Mouse (Mus musculus) ES-Bruce4 (cell line): Measurements from ENCODE around the gene Grid2. TPM values are rescaled to one million over a fixed set of nuclear protein-coding genes. Genes with fewer than 3 reads are reported as not detected.

Source experiments
- H3K27ac ChIP-seq: 2 replicates; pipeline ENCODE4 v1.5.1; 2012; ENCODE audit warnings: low read length, inconsistent platforms; ENCODE audit not compliant: insufficient read depth
- H3K27me3 ChIP-seq: 2 replicates; pipeline ENCODE4 v1.6.1; 2012; ENCODE audit warnings: mild to moderate bottlenecking, low read length, inconsistent platforms; ENCODE audit not compliant: control insufficient read depth, poor library complexity, insufficient read depth, severe bottlenecking
- H3K36me3 ChIP-seq: 2 replicates; pipeline ENCODE4 v1.6.1; 2012; ENCODE audit warnings: inconsistent platforms, mild to moderate bottlenecking, low read length, moderate library complexity; ENCODE audit not compliant: control insufficient read depth, poor library complexity, insufficient read depth, severe bottlenecking
- H3K4me1 ChIP-seq: one replicate; pipeline ENCODE4 v1.8.1; 2011; ENCODE audit warnings: low read length; ENCODE audit not compliant: control insufficient read depth, insufficient read depth
- H3K4me3 ChIP-seq: 2 replicates; pipeline ENCODE4 v1.5.1; 2011; ENCODE audit warnings: low read depth, mild to moderate bottlenecking, low read length
- H3K9ac ChIP-seq: 2 replicates; pipeline ENCODE4 v1.6.1; 2012; ENCODE audit warnings: low read depth, mild to moderate bottlenecking, inconsistent platforms; ENCODE audit not compliant: poor library complexity, severe bottlenecking
- H3K9me3 ChIP-seq: replicated peaks from 2 replicates; pipeline ENCODE4 v1.6.1; 2012; ENCODE audit warnings: mild to moderate bottlenecking, low read length, inconsistent platforms; ENCODE audit not compliant: control insufficient read depth, poor library complexity, insufficient read depth, severe bottlenecking
- CTCF ChIP-seq: IDR thresholded peaks from one replicate; pipeline ENCODE4 v1.8.1; 2011; ENCODE audit warnings: low read depth, low read length
- EP300 ChIP-seq: IDR thresholded peaks from 2 replicates; pipeline ENCODE4 v1.6.1; 2011; ENCODE audit warnings: low read depth, low read length; ENCODE audit not compliant: insufficient read depth
- POLR2A ChIP-seq: IDR thresholded peaks from one replicate; pipeline ENCODE4 v1.8.1; 2011; ENCODE audit warnings: low read length; ENCODE audit not compliant: insufficient read depth
- polyA plus RNA-seq: library from polyadenylated mRNA; stranded (reverse); fragments of >200 nt; gene quantifications from 2 replicates; pipeline ENCODE4 v1.2.4, GENCODE M21; 2011; ENCODE audit warnings: low read depth; ENCODE audit not compliant: missing spikeins, insufficient read depth, insufficient read length

The Grid2 gene
- polyA plus RNA-seq, 1 experiment, result 0.15 TPM

DNA sequence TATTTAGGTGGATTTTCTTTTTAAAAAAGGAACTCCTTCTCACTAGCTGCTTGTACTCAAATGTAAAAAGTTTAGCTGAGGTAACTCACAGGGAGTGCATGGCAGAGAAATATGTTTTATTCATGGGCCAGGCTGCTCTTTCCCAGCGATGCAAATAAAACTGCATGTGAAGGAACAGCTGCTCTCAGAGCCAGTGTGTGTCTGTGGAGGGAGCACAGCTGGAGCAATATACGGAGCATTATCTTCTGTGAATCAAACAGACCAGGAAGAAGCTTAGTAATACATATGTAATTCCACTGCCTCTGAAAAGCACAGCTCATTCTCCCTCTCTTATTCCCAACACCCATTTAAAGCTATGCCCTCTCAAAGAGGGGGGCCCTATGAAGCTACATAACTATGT lies 607.0 kb downstream of the Grid2 start:
- no peak overlapping the region for H3K4me3 ChIP-seq
- no peaks in the 10 kb centered on the region for H3K36me3 ChIP-seq
- no peak overlapping the region for H3K27ac ChIP-seq
- no peaks in the 10 kb centered on the region for H3K9me3 ChIP-seq
- no peaks in the 10 kb centered on the region for H3K4me1 ChIP-seq
- no peaks in the 10 kb centered on the region for H3K27me3 ChIP-seq
- no peak overlapping the region for H3K9ac ChIP-seq
- no peak for TF ChIP-seq EP300
- TF ChIP-seq POLR2A, result no peak
- TF ChIP-seq CTCF, result no peak

DNA sequence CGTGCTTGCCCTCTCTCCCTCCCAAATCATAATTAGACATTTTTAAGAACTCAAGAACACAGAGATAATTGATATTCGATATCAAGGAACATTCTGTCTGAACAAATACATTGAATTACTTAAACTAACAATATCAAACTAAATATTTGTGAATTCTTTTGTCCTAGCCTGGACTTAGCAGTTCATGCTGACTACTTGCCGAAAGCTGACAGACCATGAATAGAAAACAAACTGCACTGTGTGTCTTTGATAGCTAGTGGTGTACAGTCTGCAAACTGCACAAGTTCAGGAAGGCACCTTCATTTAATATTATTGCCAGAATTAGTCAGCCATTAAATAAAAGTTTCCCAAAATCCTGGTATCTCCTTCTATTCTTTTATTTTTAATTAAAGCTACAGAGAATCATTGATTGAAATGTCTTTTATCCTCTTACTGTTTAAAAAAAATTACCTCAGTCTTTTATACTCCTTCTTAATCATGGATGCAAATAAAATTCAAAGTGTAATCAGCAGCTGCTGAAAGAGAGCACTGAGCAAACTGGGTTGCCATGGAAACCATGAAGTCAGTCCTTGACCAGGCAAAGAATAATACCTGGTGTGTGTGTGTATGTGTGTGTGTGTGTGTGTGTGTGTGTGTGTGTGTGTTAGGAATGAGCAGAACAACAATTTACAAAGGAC lies 621.5 kb downstream of the Grid2 start:
- Histone ChIP-seq H3K27ac (no peak overlapping the region), H3K9me3 (no peaks in the 10 kb centered on the region), H3K27me3 (no peaks in the 10 kb centered on the region), H3K36me3 (no peaks in the 10 kb centered on the region), H3K9ac (no peak overlapping the region), H3K4me1 (no peaks in the 10 kb centered on the region), H3K4me3 (no peak overlapping the region)
- TF ChIP-seq POLR2A (no peak), EP300 (no peak), CTCF (no peak)

- no peak overlapping the region for H3K27ac ChIP-seq
- H3K4me1 ChIP-seq, result no peaks in the 10 kb centered on the region
- H3K4me3 ChIP-seq, result no peak overlapping the region
- no peaks in the 10 kb centered on the region for H3K27me3 ChIP-seq
- H3K36me3 ChIP-seq, result no peaks in the 10 kb centered on the region
- TF ChIP-seq EP300 (no peak), CTCF (no peak), POLR2A (no peak)
- H3K9ac ChIP-seq, result no peak overlapping the region
- H3K9me3 ChIP-seq, result no peaks in the 10 kb centered on the region
Observed at GRCm38 (mm10) chr6:63877765-63878345, 622.2 kb downstream of the Grid2 start.

- no peaks in the 10 kb centered on the region for H3K27me3 ChIP-seq
- no peak overlapping the region for H3K9ac ChIP-seq
- TF ChIP-seq POLR2A, result no peak
- no peak overlapping the region for H3K27ac ChIP-seq
- no peaks in the 10 kb centered on the region for H3K36me3 ChIP-seq
- H3K4me1 ChIP-seq, result no peaks in the 10 kb centered on the region
- no peaks in the 10 kb centered on the region for H3K9me3 ChIP-seq
- no peak overlapping the region for H3K4me3 ChIP-seq
Observed at GRCm38 (mm10) chr6:63894714-63895113, 639.0 kb downstream of the Grid2 start.

DNA sequence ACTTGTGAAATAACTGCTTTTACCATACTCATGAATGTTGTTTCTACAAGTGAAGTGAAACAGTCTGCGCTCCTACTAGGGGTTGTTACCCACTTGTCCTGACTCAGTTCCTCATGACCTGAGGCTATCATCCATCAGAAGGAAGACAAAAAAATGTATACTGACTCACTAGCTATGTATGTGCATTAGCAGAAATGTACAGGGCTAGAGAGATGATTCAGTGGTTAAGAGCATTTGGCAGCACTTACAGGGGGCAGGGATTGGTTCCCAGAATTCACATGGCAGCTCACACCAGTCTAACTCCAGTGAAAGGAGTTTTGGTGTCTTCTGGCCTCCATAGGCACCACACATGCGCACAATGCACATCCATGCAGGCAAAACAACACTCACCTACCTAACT lies 642.5 kb downstream of the Grid2 start:
- Histone ChIP-seq H3K27me3 (no peaks in the 10 kb centered on the region), H3K9ac (no peak overlapping the region), H3K27ac (no peak overlapping the region), H3K4me1 (no peaks in the 10 kb centered on the region), H3K4me3 (no peak overlapping the region), H3K36me3 (no peaks in the 10 kb centered on the region), H3K9me3 (no peaks in the 10 kb centered on the region)
- TF ChIP-seq EP300, result no peak
- no peak for TF ChIP-seq CTCF
- TF ChIP-seq POLR2A, result no peak

DNA sequence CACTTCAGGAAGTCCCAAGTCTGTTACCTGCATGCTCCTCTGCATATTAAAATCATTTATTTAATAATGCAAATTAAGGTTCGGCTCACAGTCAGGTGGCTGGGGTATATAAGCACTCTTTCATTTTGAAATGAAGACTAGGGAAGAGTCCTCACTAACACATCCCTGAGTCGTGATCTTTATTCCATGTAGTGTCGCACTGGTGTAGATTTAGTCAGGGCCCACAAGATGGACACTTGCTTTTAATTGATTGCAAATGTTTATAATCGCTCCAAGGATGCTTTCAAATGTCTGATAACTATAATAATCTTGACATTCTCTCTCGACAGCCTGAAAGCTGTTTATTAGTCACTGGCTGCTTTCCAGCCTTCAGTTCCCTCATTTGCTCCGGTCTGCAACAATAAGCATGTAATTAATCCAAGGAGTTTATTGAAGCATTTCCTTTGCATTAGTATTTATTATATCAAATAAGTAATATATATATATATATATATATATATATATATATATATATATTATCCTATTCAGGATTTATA lies 661.4 kb downstream of the Grid2 start:
- Histone ChIP-seq H3K36me3 (no peaks in the 10 kb centered on the region), H3K27me3 (no peaks in the 10 kb centered on the region), H3K4me3 (no peak overlapping the region), H3K27ac (no peak overlapping the region), H3K9me3 (no peaks in the 10 kb centered on the region), H3K9ac (no peak overlapping the region), H3K4me1 (no peaks in the 10 kb centered on the region)
- no peak for TF ChIP-seq POLR2A
- no peak for TF ChIP-seq EP300
- no peak for TF ChIP-seq CTCF
